Mouse (Mus musculus): ENCODE data around the gene Fgf5. TPM values are rescaled to one million over a fixed set of nuclear protein-coding genes. Genes with fewer than 3 reads are reported as not detected.

Gene Fgf5
- total and polyA plus RNA-seq, 3 experiments, result 0.04 to 0.55 (median 0.27) TPM

- DNase-seq (ENCODE audit: extremely low read depth), result no peak
- no peak overlapping the region for H3K27ac ChIP-seq (ENCODE audit: insufficient read depth, low read depth)
Measured at GRCm38 (mm10) chr5:98229456-98229855, 24.5 kb upstream of the Fgf5 start.

GRCm38 (mm10) chr5:98238466-98238865, 15.5 kb upstream of the Fgf5 start:
- H3K4me3 ChIP-seq (replicated peaks in 1 of 3; ENCODE audit: low read depth in 2 of 3, low read length in 2 of 3, poor library complexity in 1 of 3), result no peak overlapping the region
- no peak for TF ChIP-seq MXI1 (IDR thresholded peaks at IDR 0.05; ENCODE audit: low read depth, low read length)
- no peak for TF ChIP-seq GABPA (IDR thresholded peaks at IDR 0.05; ENCODE audit: insufficient replicate concordance, low read depth, low read length)
- no peak for TF ChIP-seq NELFE (IDR thresholded peaks at IDR 0.05; ENCODE audit: low read depth, low read length)
- no peak for TF ChIP-seq TBP (conservative IDR thresholded peaks at IDR 0.05; ENCODE audit: low read depth, low read length)
- no peak for TF ChIP-seq ZKSCAN1 (IDR thresholded peaks at IDR 0.05; ENCODE audit: borderline replicate concordance, low read depth, low read length)
- TF ChIP-seq POLR2A (IDR thresholded peaks at IDR 0.05; ENCODE audit: low read depth, low read length), result no peak
- TF ChIP-seq ELF1 (IDR thresholded peaks at IDR 0.05; ENCODE audit: low read depth, low read length), result no peak
- TF ChIP-seq RAD21 (IDR thresholded peaks at IDR 0.05; ENCODE audit: low read depth, low read length), result no peak
- no peak for TF ChIP-seq SIN3A (IDR thresholded peaks at IDR 0.05; ENCODE audit: low read length)
- no peak for TF ChIP-seq MYC (IDR thresholded peaks at IDR 0.05; ENCODE audit: low read depth, low read length)
- TF ChIP-seq ZMIZ1 (IDR thresholded peaks at IDR 0.05; ENCODE audit: low read depth, low read length), result no peak
- no peak for TF ChIP-seq E2F4 (IDR thresholded peaks at IDR 0.05; ENCODE audit: insufficient replicate concordance, low read depth, low read length)
- no peak for TF ChIP-seq HCFC1 (IDR thresholded peaks at IDR 0.05; ENCODE audit: low read depth, low read length)
- no peak for TF ChIP-seq TCF12 (IDR thresholded peaks at IDR 0.05; ENCODE audit: low read depth, low read length)
- TF ChIP-seq JUND (conservative IDR thresholded peaks at IDR 0.05; ENCODE audit: low read depth, low read length), result no peak
- TF ChIP-seq MAFK (IDR thresholded peaks at IDR 0.05; ENCODE audit: insufficient replicate concordance, low read length), result no peak
- no peak for TF ChIP-seq ETS1 (conservative IDR thresholded peaks at IDR 0.05; ENCODE audit: low read depth, low read length)
- no peaks in the 10 kb centered on the region for H3K36me3 ChIP-seq (replicated peaks in 1 of 2; ENCODE audit: control insufficient read depth in 1 of 2, insufficient read depth in 1 of 2, low read length in 1 of 2)
- H3K79me2 ChIP-seq (replicated peaks; ENCODE audit: control insufficient read depth, extremely low read depth, insufficient read depth, poor library complexity, severe bottlenecking), result no peaks in the 10 kb centered on the region
- in situ Hi-C loops (cut with MboI; ENCODE audit: low pct_ligation_motif_present, low pct_unique_long_range_greater_than_20kb, low sequenced_read_pairs), result no loop called here
- no peak overlapping the region for H3K9ac ChIP-seq (ENCODE audit: insufficient read depth, low read depth)
- H3K27me3 ChIP-seq (replicated peaks), result no peaks in the 10 kb centered on the region
- peaks cover 4% of the 10 kb centered on the region for H3K9me3 ChIP-seq (replicated peaks; ENCODE audit: low read length)
- no peak overlapping the region for H3K4me2 ChIP-seq (ENCODE audit: insufficient read depth, low read depth, poor library complexity, severe bottlenecking)
- dilution Hi-C loops (cut with MboI; ENCODE audit: extremely low pct_ligation_motif_present, extremely low pct_unique_long_range_greater_than_20kb, low sequenced_read_pairs), result no loop called here
- DNase-seq (ENCODE audit: extremely low read depth), result no peak
- H3K27ac ChIP-seq (ENCODE audit: insufficient read depth, low read depth), result no peak overlapping the region
- H3K4me1 ChIP-seq (ENCODE audit: control insufficient read depth in 1 of 2, insufficient read depth in 2 of 2), result peaks cover 10 to 35% of the 10 kb centered on the region in 2 experiments

More at GRCm38 (mm10) chr5:98229456-98229855, 24.5 kb upstream of the Fgf5 start:
- dilution Hi-C loops (cut with MboI; ENCODE audit: extremely low pct_ligation_motif_present, extremely low pct_unique_long_range_greater_than_20kb, low sequenced_read_pairs) (no loop called here), in situ Hi-C loops (cut with MboI; ENCODE audit: low pct_ligation_motif_present, low pct_unique_long_range_greater_than_20kb, low sequenced_read_pairs) (no loop called here)
- Histone ChIP-seq H3K36me3 (replicated peaks in 1 of 2; ENCODE audit: control insufficient read depth in 1 of 2, insufficient read depth in 1 of 2, low read length in 1 of 2) (no peaks in the 10 kb centered on the region), H3K4me2 (ENCODE audit: insufficient read depth, low read depth, poor library complexity, severe bottlenecking) (no peak overlapping the region), H3K9ac (ENCODE audit: insufficient read depth, low read depth) (no peak overlapping the region), H3K4me1 (ENCODE audit: control insufficient read depth in 1 of 2, insufficient read depth in 2 of 2) (peaks cover 3 to 7% of the 10 kb centered on the region in 2 experiments; a peak in 3 of 4 replicates), H3K4me3 (replicated peaks in 1 of 3; ENCODE audit: low read depth in 2 of 3, low read length in 2 of 3, poor library complexity in 1 of 3) (no peak overlapping the region), H3K79me2 (replicated peaks; ENCODE audit: control insufficient read depth, extremely low read depth, insufficient read depth, poor library complexity, severe bottlenecking) (no peaks in the 10 kb centered on the region), H3K9me3 (replicated peaks; ENCODE audit: low read length) (peaks cover 1% of the 10 kb centered on the region), H3K27me3 (replicated peaks) (no peaks in the 10 kb centered on the region)
- no peak for TF ChIP-seq ZNF384 (IDR thresholded peaks at IDR 0.05; ENCODE audit: low read depth, low read length)
- TF ChIP-seq CHD1 (IDR thresholded peaks at IDR 0.05; ENCODE audit: low read depth, low read length), result no peak
- TF ChIP-seq RAD21 (IDR thresholded peaks at IDR 0.05; ENCODE audit: low read depth, low read length), result no peak
- no peak for TF ChIP-seq GABPA (IDR thresholded peaks at IDR 0.05; ENCODE audit: insufficient replicate concordance, low read depth, low read length)
- TF ChIP-seq MXI1 (IDR thresholded peaks at IDR 0.05; ENCODE audit: low read depth, low read length), result no peak
- TF ChIP-seq EP300 (IDR thresholded peaks at IDR 0.05; ENCODE audit: low read length), result no peak
- TF ChIP-seq CHD2 (IDR thresholded peaks at IDR 0.05; ENCODE audit: low read length), result no peak
- TF ChIP-seq ZC3H11A (IDR thresholded peaks at IDR 0.05; ENCODE audit: low read depth, low read length), result no peak
- no peak for TF ChIP-seq HCFC1 (IDR thresholded peaks at IDR 0.05; ENCODE audit: low read depth, low read length)
- no peak for TF ChIP-seq POLR2A (IDR thresholded peaks at IDR 0.05; ENCODE audit: low read depth, low read length)
- no peak for TF ChIP-seq IRF4 (IDR thresholded peaks at IDR 0.05; ENCODE audit: low read depth, low read length)
- TF ChIP-seq ELF1 (IDR thresholded peaks at IDR 0.05; ENCODE audit: low read depth, low read length), result no peak
- no peak for TF ChIP-seq E2F4 (IDR thresholded peaks at IDR 0.05; ENCODE audit: insufficient replicate concordance, low read depth, low read length)
- TF ChIP-seq JUN (IDR thresholded peaks at IDR 0.05; ENCODE audit: insufficient read depth, low read depth, low read length), result no peak
- no peak for TF ChIP-seq RCOR1 (conservative IDR thresholded peaks at IDR 0.05; ENCODE audit: low read depth, low read length)
- TF ChIP-seq MAFK (IDR thresholded peaks at IDR 0.05; ENCODE audit: insufficient replicate concordance, low read length), result no peak
- TF ChIP-seq SIN3A (IDR thresholded peaks at IDR 0.05; ENCODE audit: low read length), result no peak
- TF ChIP-seq TBP (conservative IDR thresholded peaks at IDR 0.05; ENCODE audit: low read depth, low read length), result no peak
- no peak for TF ChIP-seq USF2 (conservative IDR thresholded peaks at IDR 0.05; ENCODE audit: low read depth, low read length)
- no peak for TF ChIP-seq NELFE (IDR thresholded peaks at IDR 0.05; ENCODE audit: low read depth, low read length)
